Mouse (Mus musculus): ENCODE results near the gene 2310061I04Rik. TPM values are rescaled to one million over a fixed set of nuclear protein-coding genes. Genes with fewer than 3 reads are reported as not detected.

2310061I04Rik gene
- total and polyA plus RNA-seq, 3 experiments = 3.1 to 163 (median 32.7) TPM

- Histone ChIP-seq H3K36me3 (replicated peaks) (peaks cover 66% of the 10 kb centered on the region), H3K4me3 (ENCODE audit: low read depth, low read length) (no peak overlapping the region), H3K9me3 (replicated peaks) (no peaks in the 10 kb centered on the region), H3K27me3 (ENCODE audit: insufficient read depth, low read length) (no peaks in the 10 kb centered on the region), H3K4me1 (ENCODE audit: insufficient read depth, low read depth, low read length) (peaks cover 53% of the 10 kb centered on the region)
- TF ChIP-seq POLR2AphosphoS5 (IDR thresholded peaks at IDR 0.05; ENCODE audit: insufficient replicate concordance, low read depth, low read length) = no peak
- TF ChIP-seq GATA2 (IDR thresholded peaks at IDR 0.05; ENCODE audit: borderline replicate concordance, low read depth, low read length) = no peak
- no peak for TF ChIP-seq CTCF (IDR thresholded peaks at IDR 0.05; ENCODE audit: low read depth, low read length)
- no peak for TF ChIP-seq GATA1 (IDR thresholded peaks at IDR 0.05; ENCODE audit: borderline replicate concordance, low read length)
- no peak for TF ChIP-seq TAL1 (conservative IDR thresholded peaks at IDR 0.05; ENCODE audit: low read depth, low read length)
- no peak for ATAC-seq (ENCODE audit: extremely low read depth, insufficient number of reproducible peaks, low FRiP score, poor library complexity, severe bottlenecking)
- DNase-seq (ENCODE audit: low spot score) = no peak
These were observed 3.4 kb upstream of the 2310061I04Rik start for GRCm38 (mm10) chr17:35900636-35901035.

GRCm38 (mm10) chr17:35897644-35898573 is 678 bp upstream of the 2310061I04Rik start:
- peak; percentile 53 for DNase-seq (ENCODE audit: low spot score)
- Histone ChIP-seq H3K4me3 (ENCODE audit: low read depth, low read length) (peak overlapping the region; percentile 83), H3K27me3 (ENCODE audit: insufficient read depth, low read length) (no peaks in the 10 kb centered on the region), H3K9me3 (replicated peaks) (no peaks in the 10 kb centered on the region), H3K4me1 (ENCODE audit: insufficient read depth, low read depth, low read length) (peaks cover 58% of the 10 kb centered on the region), H3K36me3 (replicated peaks) (peaks cover 66% of the 10 kb centered on the region)
- 0 out of 2 replicates have a peak, but pooled peaks have one; percentile 47 for ATAC-seq (ENCODE audit: extremely low read depth, insufficient number of reproducible peaks, low FRiP score, poor library complexity, severe bottlenecking)
- no peak for TF ChIP-seq CTCF (IDR thresholded peaks at IDR 0.05; ENCODE audit: low read depth, low read length)
- no peak for TF ChIP-seq POLR2AphosphoS5 (IDR thresholded peaks at IDR 0.05; ENCODE audit: insufficient replicate concordance, low read depth, low read length)
- TF ChIP-seq GATA2 (IDR thresholded peaks at IDR 0.05; ENCODE audit: borderline replicate concordance, low read depth, low read length) = no peak
- TF ChIP-seq GATA1 (IDR thresholded peaks at IDR 0.05; ENCODE audit: borderline replicate concordance, low read length) = no peak
- no peak for TF ChIP-seq TAL1 (conservative IDR thresholded peaks at IDR 0.05; ENCODE audit: low read depth, low read length)

GRCm38 (mm10) chr17:35887725-35888124 is 9.5 kb downstream of the 2310061I04Rik start:
- no peak for TF ChIP-seq GATA2 (IDR thresholded peaks at IDR 0.05; ENCODE audit: borderline replicate concordance, low read depth, low read length)
- no peak for TF ChIP-seq TAL1 (conservative IDR thresholded peaks at IDR 0.05; ENCODE audit: low read depth, low read length)
- TF ChIP-seq CTCF (IDR thresholded peaks at IDR 0.05; ENCODE audit: low read depth, low read length) = no peak
- no peak for TF ChIP-seq POLR2AphosphoS5 (IDR thresholded peaks at IDR 0.05; ENCODE audit: insufficient replicate concordance, low read depth, low read length)
- TF ChIP-seq GATA1 (IDR thresholded peaks at IDR 0.05; ENCODE audit: borderline replicate concordance, low read length) = no peak
- no peak for DNase-seq (ENCODE audit: low spot score)

GRCm38 (mm10) chr17:35883777-35884176 is 13.5 kb downstream of the 2310061I04Rik start:
- DNase-seq (ENCODE audit: low spot score) (no peak), ATAC-seq (ENCODE audit: extremely low read depth, insufficient number of reproducible peaks, low FRiP score, poor library complexity, severe bottlenecking) (no peak)
- H3K36me3 ChIP-seq (replicated peaks) = peaks cover 80% of the 10 kb centered on the region
- TF ChIP-seq POLR2AphosphoS5 (IDR thresholded peaks at IDR 0.05; ENCODE audit: insufficient replicate concordance, low read depth, low read length) (no peak), TAL1 (conservative IDR thresholded peaks at IDR 0.05; ENCODE audit: low read depth, low read length) (no peak), GATA2 (IDR thresholded peaks at IDR 0.05; ENCODE audit: borderline replicate concordance, low read depth, low read length) (no peak), CTCF (IDR thresholded peaks at IDR 0.05; ENCODE audit: low read depth, low read length) (no peak), GATA1 (IDR thresholded peaks at IDR 0.05; ENCODE audit: borderline replicate concordance, low read length) (no peak)
- no peaks in the 10 kb centered on the region for H3K9me3 ChIP-seq (replicated peaks)
- H3K27me3 ChIP-seq (ENCODE audit: insufficient read depth, low read length) = no peaks in the 10 kb centered on the region
- H3K4me3 ChIP-seq (ENCODE audit: low read depth, low read length) = no peak overlapping the region
- peaks cover 22% of the 10 kb centered on the region for H3K4me1 ChIP-seq (ENCODE audit: insufficient read depth, low read depth, low read length)

More at GRCm38 (mm10) chr17:35887725-35888124, 9.5 kb downstream of the 2310061I04Rik start:
- Histone ChIP-seq H3K27me3 (ENCODE audit: insufficient read depth, low read length) (no peaks in the 10 kb centered on the region), H3K4me3 (ENCODE audit: low read depth, low read length) (no peak overlapping the region), H3K4me1 (ENCODE audit: insufficient read depth, low read depth, low read length) (peaks cover 3% of the 10 kb centered on the region), H3K36me3 (replicated peaks) (peaks cover 99% of the 10 kb centered on the region), H3K9me3 (replicated peaks) (no peaks in the 10 kb centered on the region)
- ATAC-seq (ENCODE audit: extremely low read depth, insufficient number of reproducible peaks, low FRiP score, poor library complexity, severe bottlenecking) = no peak

- ATAC-seq (ENCODE audit: extremely low read depth, insufficient number of reproducible peaks, low FRiP score, poor library complexity, severe bottlenecking) (no peak), DNase-seq (ENCODE audit: low spot score) (no peak)
- Histone ChIP-seq H3K36me3 (replicated peaks) (peaks cover 72% of the 10 kb centered on the region), H3K27me3 (ENCODE audit: insufficient read depth, low read length) (no peaks in the 10 kb centered on the region), H3K4me1 (ENCODE audit: insufficient read depth, low read depth, low read length) (peaks cover 22% of the 10 kb centered on the region), H3K9me3 (replicated peaks) (no peaks in the 10 kb centered on the region), H3K4me3 (ENCODE audit: low read depth, low read length) (no peak overlapping the region)
- TF ChIP-seq GATA2 (IDR thresholded peaks at IDR 0.05; ENCODE audit: borderline replicate concordance, low read depth, low read length) (no peak), CTCF (IDR thresholded peaks at IDR 0.05; ENCODE audit: low read depth, low read length) (no peak)
These were observed 14.3 kb downstream of the 2310061I04Rik start for GRCm38 (mm10) chr17:35882924-35883323.

- Histone ChIP-seq H3K4me1 (ENCODE audit: insufficient read depth, low read depth, low read length) (peaks cover 34% of the 10 kb centered on the region), H3K27me3 (ENCODE audit: insufficient read depth, low read length) (no peaks in the 10 kb centered on the region), H3K9me3 (replicated peaks) (no peaks in the 10 kb centered on the region), H3K4me3 (ENCODE audit: low read depth, low read length) (peak within 1 kb of the TSS; percentile 99), H3K36me3 (replicated peaks) (peaks cover 56% of the 10 kb centered on the region)
- peak; percentile 82 for DNase-seq (ENCODE audit: low spot score)
- TF ChIP-seq POLR2AphosphoS5 (IDR thresholded peaks at IDR 0.05; ENCODE audit: insufficient replicate concordance, low read depth, low read length) (no peak), GATA2 (IDR thresholded peaks at IDR 0.05; ENCODE audit: borderline replicate concordance, low read depth, low read length) (no peak), CTCF (IDR thresholded peaks at IDR 0.05; ENCODE audit: low read depth, low read length) (no peak), TAL1 (conservative IDR thresholded peaks at IDR 0.05; ENCODE audit: low read depth, low read length) (no peak), GATA1 (IDR thresholded peaks at IDR 0.05; ENCODE audit: borderline replicate concordance, low read length) (no peak)
- ATAC-seq (ENCODE audit: extremely low read depth, insufficient number of reproducible peaks, low FRiP score, poor library complexity, severe bottlenecking) = peak; percentile 77
These were observed 17.8 kb downstream of the 2310061I04Rik start, which contains the start of gene Dhx16 for GRCm38 (mm10) chr17:35879245-35880057. Gene Dhx16, plus strand, starts transcription at chr17:35879819.

Measured in G1E (cell line).